Mouse (Mus musculus): ENCODE measurements around the gene Sema4b.

GRCm38 (mm10) chr7:80218666-80219065, 32.0 kb downstream of the Sema4b start:
- TF ChIP-seq GATA1 (IDR thresholded peaks at IDR 0.05; ENCODE audit: borderline replicate concordance, low read length) = no peak
- TF ChIP-seq POLR2AphosphoS5 (IDR thresholded peaks at IDR 0.05; ENCODE audit: insufficient replicate concordance, low read depth, low read length) = no peak
- no peak for TF ChIP-seq CTCF (IDR thresholded peaks at IDR 0.05; ENCODE audit: low read depth, low read length)
- TF ChIP-seq GATA2 (IDR thresholded peaks at IDR 0.05; ENCODE audit: borderline replicate concordance, low read depth, low read length) = no peak
- no peak for TF ChIP-seq TAL1 (conservative IDR thresholded peaks at IDR 0.05; ENCODE audit: low read depth, low read length)

All from G1E (cell line).